Mouse (Mus musculus): ENCODE measurements at regions not wholly inside any gene's neighbourhood (a gene's known extent, or its start where the extent isn't known, plus 50 kb on each side); places are given as distances from the start of the nearest gene placed in this dataset.

- ATAC-seq (ENCODE audit: poor library complexity, severe bottlenecking) = no peak
Observed at GRCm38 (mm10) chr16:53480664-53481063, 1026.8 kb upstream of the Alcam start.

GRCm38 (mm10) chr16:53439511-53439910 lies 985.6 kb upstream of the Alcam start:
- no peak for ATAC-seq (ENCODE audit: poor library complexity, severe bottlenecking)

GRCm38 (mm10) chr16:53418416-53418815 lies 964.5 kb upstream of the Alcam start:
- ATAC-seq (ENCODE audit: poor library complexity, severe bottlenecking) = no peak

GRCm38 (mm10) chr16:53385176-53385575 lies 931.3 kb upstream of the Alcam start:
- ATAC-seq (ENCODE audit: poor library complexity, severe bottlenecking) = no peak

- ATAC-seq (ENCODE audit: poor library complexity, severe bottlenecking) = no peak
Observed at GRCm38 (mm10) chr16:53342153-53342552, 888.3 kb upstream of the Alcam start.

- ATAC-seq (ENCODE audit: poor library complexity, severe bottlenecking) = no peak
Observed at GRCm38 (mm10) chr16:53326353-53326752, 872.5 kb upstream of the Alcam start.

GRCm38 (mm10) chr16:53292081-53292480 lies 838.2 kb upstream of the Alcam start:
- no peak for ATAC-seq (ENCODE audit: poor library complexity, severe bottlenecking)

- ATAC-seq (ENCODE audit: poor library complexity, severe bottlenecking) = no peak
Observed at GRCm38 (mm10) chr16:53282014-53282413, 828.1 kb upstream of the Alcam start.

- peak; percentile 64; the same call in 1 of the 2 replicates for ATAC-seq (ENCODE audit: poor library complexity, severe bottlenecking)
Observed at GRCm38 (mm10) chr16:53266116-53266515, 812.2 kb upstream of the Alcam start.

- ATAC-seq (ENCODE audit: poor library complexity, severe bottlenecking) = no peak
Observed at GRCm38 (mm10) chr16:53245365-53245764, 791.5 kb upstream of the Alcam start.

- ATAC-seq (ENCODE audit: poor library complexity, severe bottlenecking) = no peak
Observed at GRCm38 (mm10) chr16:53242126-53242537, 788.3 kb upstream of the Alcam start.

- ATAC-seq (ENCODE audit: poor library complexity, severe bottlenecking) = no peak
Observed at GRCm38 (mm10) chr16:53218886-53219285, 765.0 kb upstream of the Alcam start.

GRCm38 (mm10) chr16:53201449-53201848 lies 747.6 kb upstream of the Alcam start:
- no peak for ATAC-seq (ENCODE audit: poor library complexity, severe bottlenecking)

- ATAC-seq (ENCODE audit: poor library complexity, severe bottlenecking) = no peak
Observed at GRCm38 (mm10) chr16:53186444-53186843, 732.6 kb upstream of the Alcam start.

GRCm38 (mm10) chr16:53156352-53156751 lies 702.5 kb upstream of the Alcam start:
- no peak for ATAC-seq (ENCODE audit: poor library complexity, severe bottlenecking)

- no peak for ATAC-seq (ENCODE audit: poor library complexity, severe bottlenecking)
Observed at GRCm38 (mm10) chr16:53130677-53131076, 676.8 kb upstream of the Alcam start.

- no peak for ATAC-seq (ENCODE audit: poor library complexity, severe bottlenecking)
Observed at GRCm38 (mm10) chr16:53108726-53109125, 654.9 kb upstream of the Alcam start.

GRCm38 (mm10) chr16:53095396-53095929 lies 641.6 kb upstream of the Alcam start:
- no peak for ATAC-seq (ENCODE audit: poor library complexity, severe bottlenecking)

- no peak for ATAC-seq (ENCODE audit: poor library complexity, severe bottlenecking)
Observed at GRCm38 (mm10) chr16:53073856-53074568, 620.1 kb upstream of the Alcam start.

GRCm38 (mm10) chr16:53071887-53072682 lies 618.2 kb upstream of the Alcam start:
- ATAC-seq (ENCODE audit: poor library complexity, severe bottlenecking) = no peak

- no peak for ATAC-seq (ENCODE audit: poor library complexity, severe bottlenecking)
Observed at GRCm38 (mm10) chr16:53064151-53064550, 610.3 kb upstream of the Alcam start.

- ATAC-seq (ENCODE audit: poor library complexity, severe bottlenecking) = no peak
Observed at GRCm38 (mm10) chr16:53063061-53063460, 609.2 kb upstream of the Alcam start.

All from megakaryocyte, adult 5-6 weeks (primary cell).